Mouse (Mus musculus): Measurements from ENCODE around the gene Kcnq1.

DNA sequence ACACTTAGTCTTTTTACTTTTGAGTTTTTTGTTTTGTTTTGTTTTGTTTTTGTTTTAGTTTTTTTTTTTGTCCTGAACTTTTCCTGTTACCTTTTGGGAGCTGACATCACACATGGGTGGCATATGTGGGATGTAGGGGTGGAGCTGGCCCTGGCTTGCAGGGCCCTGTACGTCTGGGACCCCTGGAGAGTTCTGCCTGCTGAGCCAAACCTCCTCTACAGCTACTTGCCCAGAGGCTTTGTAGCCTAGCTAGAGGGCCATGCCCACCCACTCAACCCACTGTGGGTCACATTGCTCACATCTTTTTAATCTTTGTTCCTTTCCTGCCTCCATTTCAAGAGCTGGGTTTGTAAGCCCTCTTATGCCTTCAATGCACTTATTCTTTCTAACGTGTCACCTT lies 38.7 kb upstream of the Kcnq1 start:
- TF ChIP-seq CTCF (IDR thresholded peaks at IDR 0.05; ENCODE audit: extremely low read depth, insufficient read depth, low read length) = no peak
- TF ChIP-seq POLR2A (IDR thresholded peaks at IDR 0.05; ENCODE audit: extremely low read depth, insufficient read depth, low read length) = no peak
